Mouse (Mus musculus): ENCODE data around the gene Tmem237.

The Tmem237 gene

GRCm38 (mm10) chr1:59119720-59120457 lies at the start of gene Tmem237:
TSS of gene Tmem237 (minus strand) at chr1:59120408.
- DNase-seq: peak; percentile 99

DNA sequence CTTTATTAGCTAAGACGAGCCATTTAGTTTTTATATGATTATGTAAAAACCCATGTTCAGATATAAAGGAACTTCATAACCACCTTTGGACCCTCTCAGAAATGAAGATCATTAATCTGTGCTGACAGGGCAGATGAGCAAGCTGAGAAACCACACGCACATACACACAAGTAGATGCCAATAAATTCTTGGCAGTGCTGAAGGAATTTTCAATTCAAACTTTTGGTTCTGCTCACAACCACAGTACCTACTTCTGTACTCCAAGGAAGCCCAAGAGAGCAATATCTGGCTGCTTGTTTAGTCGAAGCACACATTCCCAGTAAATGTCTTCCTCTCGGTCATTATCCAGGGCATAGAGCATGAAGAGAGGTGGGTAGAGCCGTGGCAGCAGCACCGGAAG lies 49.4 kb upstream of the Tmem237 start:
- no peak for DNase-seq

DNA sequence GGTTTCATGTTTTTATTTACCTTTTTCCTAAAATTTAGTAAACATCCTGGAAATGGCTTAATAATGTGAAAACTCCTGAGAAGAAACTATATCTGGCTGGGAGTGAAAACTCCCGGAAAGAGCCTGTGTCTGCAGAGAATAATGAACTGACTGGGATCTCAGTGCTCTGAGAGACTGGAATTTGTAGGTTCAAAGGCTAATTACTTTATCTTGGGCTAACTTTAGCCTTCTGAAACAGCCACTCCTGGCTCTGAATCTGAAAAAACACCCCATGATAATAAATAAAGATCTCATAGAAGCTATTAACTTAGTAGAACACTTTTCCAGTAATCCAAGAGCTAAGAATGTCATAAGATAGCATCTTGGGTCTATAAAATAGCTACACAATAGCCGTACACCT lies 48.3 kb upstream of the Tmem237 start:
- DNase-seq: peak; percentile 14

GRCm38 (mm10) chr1:59167654-59168425 lies 47.6 kb upstream of the Tmem237 start:
- peak; percentile 18 for DNase-seq

DNA sequence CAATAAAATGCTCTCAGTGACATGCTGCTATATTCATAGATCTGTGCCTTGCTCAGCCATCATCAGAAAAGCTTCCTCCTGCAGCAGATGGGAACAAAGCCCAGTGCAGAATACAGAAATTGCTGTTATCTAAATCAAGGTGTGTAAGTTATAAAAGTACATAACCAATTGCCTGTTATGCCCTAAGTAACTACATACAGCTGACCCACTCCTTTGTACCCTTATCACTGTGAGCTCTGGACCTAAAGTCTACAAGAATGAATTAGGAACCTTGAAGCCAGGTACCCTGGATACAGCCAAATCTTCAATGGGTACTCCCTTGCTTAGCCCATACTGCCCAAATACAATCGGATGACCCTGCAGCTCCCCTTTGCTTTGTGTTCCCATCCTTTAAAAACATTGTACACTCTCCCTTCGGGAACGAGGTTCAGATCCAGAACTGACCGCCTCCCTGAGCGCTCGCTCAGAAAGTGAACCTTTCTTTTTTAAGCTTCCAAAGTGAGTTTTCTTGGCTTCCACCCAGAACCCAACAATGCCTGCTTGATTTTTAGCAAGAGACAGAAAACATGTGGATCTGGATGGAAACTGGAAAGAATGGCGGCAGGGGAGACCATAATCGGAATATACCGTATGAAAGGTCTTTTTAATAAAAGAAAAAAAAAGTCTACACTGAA lies 46.2 kb upstream of the Tmem237 start:
- peak; percentile 58 for DNase-seq

GRCm38 (mm10) chr1:59163918-59164317 lies 43.7 kb upstream of the Tmem237 start:
- DNase-seq: peak; percentile 39

GRCm38 (mm10) chr1:59163030-59163461 lies 42.8 kb upstream of the Tmem237 start, which contains the start of gene Mpp4:
TSS of gene Mpp4 (minus strand) at chr1:59163389.
- peak; percentile 86 for DNase-seq

DNA sequence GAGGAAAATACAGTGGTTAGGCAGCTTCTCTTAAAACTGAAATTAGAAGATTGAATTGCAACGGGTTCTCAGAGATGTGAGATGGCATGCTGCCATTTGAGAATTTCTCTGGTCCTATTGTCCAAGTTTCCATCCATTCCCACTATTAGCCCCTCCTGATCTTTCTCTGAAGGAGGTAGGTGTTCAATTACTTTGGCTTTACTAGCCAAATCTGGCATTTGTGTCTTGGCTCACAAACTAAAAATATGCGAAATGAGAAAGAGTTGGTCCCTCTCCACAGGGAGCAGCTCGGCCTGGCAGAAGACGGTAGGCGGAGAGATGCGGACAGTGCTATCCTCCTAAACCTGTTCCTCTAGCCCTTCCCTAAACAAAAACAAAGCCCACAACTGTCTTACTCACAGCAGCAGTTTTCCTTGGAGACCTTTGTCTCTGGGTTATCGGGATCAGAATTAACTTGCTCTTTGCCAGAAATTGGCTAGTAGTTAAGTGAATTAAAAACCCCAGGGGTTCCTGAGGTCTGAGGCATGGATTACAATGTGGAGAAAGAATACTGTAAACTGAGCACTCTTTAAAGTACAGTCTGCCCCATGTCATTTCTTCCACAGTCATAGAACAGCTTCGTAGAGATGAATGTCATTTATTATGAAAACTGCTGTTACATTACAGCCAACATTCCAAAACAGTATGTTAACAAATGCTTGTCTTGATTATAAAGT lies 42.3 kb upstream of the Tmem237 start:
- DNase-seq: peak; percentile 40

GRCm38 (mm10) chr1:59161396-59161795 lies 41.2 kb upstream of the Tmem237 start:
- DNase-seq: peak; percentile 68

GRCm38 (mm10) chr1:59160871-59161270 lies 40.7 kb upstream of the Tmem237 start:
- peak; percentile 83 for DNase-seq

- DNase-seq: peak; percentile 55
These were observed 38.9 kb upstream of the Tmem237 start for GRCm38 (mm10) chr1:59159136-59159535.

GRCm38 (mm10) chr1:59158498-59158897 lies 38.3 kb upstream of the Tmem237 start:
- peak; percentile 70 for DNase-seq

DNA sequence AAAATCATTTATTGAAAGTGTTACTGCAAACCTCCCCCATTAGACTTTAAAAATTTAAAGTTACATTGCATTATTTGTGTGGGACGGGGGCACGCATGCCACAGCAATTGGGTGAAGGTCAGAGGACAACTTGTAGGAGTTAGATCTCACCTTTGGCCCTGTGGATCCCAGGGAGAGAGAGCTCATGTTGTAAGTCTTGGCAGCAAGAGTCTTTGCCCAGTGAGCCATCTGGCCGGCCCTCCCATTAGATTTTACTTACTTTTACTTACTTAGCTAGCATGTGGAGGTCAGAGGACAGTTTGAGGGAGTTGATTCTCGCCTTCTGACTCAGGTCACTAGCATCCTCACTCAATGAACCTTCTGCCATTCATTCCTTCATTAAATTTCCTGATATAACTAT lies 37.6 kb upstream of the Tmem237 start:
- peak; percentile 77 for DNase-seq

DNA sequence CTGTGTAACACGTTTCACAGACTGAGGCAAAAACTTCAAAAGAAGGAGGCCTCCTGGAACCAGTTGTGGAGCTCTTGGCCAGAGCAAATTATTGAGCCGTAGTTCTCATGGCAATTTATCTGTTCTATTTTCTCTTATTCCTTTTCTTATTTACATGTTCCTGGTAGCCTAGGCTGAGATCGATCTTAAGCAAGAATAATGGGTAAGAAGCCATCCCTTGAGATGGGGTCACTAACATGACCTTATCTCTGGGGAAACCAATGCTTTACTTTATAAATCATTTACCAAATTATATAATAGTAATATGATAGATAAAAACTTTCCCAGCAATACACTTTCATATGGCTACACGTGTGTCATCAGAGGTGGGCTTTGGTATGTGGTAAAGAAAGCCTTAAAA lies 32.1 kb upstream of the Tmem237 start:
- peak; percentile 31 for DNase-seq

DNA sequence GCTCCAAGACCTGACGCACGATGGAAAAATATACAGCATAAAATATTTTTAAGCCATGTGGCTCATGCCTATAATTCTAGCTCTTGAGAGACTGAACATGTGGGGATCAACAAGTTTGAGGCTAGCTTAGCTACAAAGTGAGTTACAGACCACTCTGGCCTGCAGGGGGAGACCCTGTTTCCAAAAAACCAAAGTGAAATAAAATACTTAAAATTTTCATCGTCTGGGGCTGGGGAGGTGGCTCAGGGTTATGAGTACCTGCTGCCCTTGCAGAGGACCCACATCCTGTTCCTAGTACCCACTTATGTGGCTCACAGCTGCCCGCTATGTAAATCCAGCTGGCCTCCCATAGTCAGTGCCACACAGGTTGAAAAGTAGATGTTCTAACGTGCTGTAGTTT lies 30.3 kb upstream of the Tmem237 start:
- peak; percentile 34 for DNase-seq

GRCm38 (mm10) chr1:59144543-59144942 lies 24.3 kb upstream of the Tmem237 start:
- peak; percentile 81 for DNase-seq

DNA sequence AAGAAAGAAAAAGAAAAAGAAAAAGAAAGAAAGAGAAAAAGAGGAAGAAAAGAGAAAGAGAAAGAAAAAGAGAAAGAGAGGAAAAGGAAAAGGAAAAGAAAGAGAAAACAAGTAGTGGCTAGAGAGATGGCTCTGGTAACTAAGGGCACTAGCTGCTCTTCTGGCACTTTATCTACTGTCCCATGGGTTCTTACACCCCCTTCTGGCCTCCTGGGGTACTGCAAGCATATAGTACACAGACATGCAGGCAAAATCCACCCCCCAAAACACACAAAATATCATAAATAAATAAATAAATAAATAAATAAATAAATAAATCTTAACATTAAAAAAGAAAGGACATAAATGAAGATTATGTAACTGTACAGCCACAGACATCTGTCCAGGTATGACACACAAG lies 22.6 kb upstream of the Tmem237 start:
- peak; percentile 89 for DNase-seq

DNA sequence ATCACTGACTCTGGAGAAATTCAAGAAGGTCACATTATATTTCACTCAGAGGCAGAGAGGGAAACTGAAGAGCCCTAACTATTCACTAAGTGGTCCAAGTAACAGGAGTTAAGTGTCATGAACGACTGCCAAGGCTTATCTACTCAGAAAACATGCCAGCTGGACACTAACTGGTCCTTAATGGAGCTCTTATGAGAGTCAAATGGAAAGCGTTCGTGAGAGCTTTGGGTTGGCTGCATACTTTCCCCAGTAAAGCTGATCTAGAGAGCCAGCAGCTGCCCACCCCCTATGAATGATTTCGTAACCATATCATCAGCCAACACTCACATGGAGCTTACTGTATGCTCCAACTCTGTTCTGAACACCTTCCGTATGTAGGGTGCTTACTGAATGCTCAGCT lies 14.2 kb upstream of the Tmem237 start:
- DNase-seq: peak; percentile 85

DNA sequence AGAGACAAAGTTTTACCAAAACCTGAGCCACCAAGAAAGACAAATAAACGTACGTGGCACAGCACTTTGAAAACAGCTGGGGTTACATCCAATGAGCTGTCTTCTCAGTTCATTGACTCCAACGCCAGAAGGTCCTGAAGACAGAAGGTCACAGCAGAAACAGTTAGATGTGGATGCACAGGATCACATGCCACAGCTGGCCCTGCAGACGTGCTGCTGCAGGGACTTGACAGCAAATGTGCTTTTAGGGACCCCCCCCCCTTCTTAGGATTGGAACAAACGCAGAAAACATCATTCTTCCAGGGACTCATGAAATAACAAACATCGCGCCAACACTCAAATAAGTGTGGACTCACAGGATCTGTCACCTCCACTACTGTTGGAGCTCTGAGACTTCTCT lies 8.7 kb upstream of the Tmem237 start:
- peak; percentile 46 for DNase-seq

DNA sequence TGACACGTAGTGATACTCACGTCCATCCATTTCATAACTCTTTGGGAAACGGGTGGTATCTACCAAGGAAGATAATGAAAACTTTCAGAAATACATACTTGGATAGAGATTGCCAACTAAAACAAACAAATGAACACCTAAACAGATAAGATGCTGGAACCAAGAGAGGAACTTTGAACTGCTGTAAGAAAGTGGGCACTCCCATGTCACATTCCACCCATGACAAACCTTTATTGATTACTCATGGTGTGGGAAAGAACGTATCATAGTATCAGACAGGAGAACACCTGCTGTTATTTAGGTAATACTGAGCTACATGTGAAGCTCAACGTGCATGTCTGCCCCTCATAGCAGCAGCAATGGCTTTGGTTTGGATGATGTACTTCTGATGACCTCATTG lies 5.3 kb upstream of the Tmem237 start:
- no peak for DNase-seq

GRCm38 (mm10) chr1:59110524-59110923 lies 9.7 kb downstream of the Tmem237 start:
- no peak for DNase-seq

GRCm38 (mm10) chr1:59102071-59102470 lies 18.1 kb downstream of the Tmem237 start:
- no peak for DNase-seq

DNA sequence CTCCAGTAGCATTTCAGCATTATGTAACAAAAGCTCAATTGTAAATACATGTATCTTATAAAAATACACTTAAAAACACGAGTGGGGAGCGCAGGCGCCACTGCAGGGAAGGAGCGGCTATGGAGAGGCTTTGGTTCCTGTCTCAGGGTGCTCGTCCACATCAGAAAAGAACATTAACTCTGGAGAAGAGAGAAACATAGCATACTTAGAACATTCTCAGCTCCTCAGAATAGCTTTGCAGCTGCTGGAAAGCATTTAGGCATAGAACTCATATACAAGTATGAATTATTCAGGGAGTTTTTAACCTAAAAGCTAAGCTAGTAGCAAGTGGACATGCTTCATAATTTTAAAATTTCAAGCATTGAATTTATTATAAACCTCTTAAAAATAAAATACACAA lies 19.2 kb downstream of the Tmem237 start:
- no peak for DNase-seq

Measured in heart, adult 11 months (tissue).